Mouse (Mus musculus): ENCODE data around the gene Vwf. TPM values are rescaled to one million over a fixed set of nuclear protein-coding genes. Genes with fewer than 3 reads are reported as not detected.

Gene Vwf
- polyA plus RNA-seq, 1 experiment: 3.2 TPM

GRCm38 (mm10) chr6:125622434-125622833 lies 75.9 kb downstream of the Vwf start:
- H3K27me3 ChIP-seq (ENCODE audit: control insufficient read depth, insufficient read depth, low read length, poor library complexity, severe bottlenecking): no peaks in the 10 kb centered on the region
- TF ChIP-seq EP300 (IDR thresholded peaks at IDR 0.05; ENCODE audit: insufficient read depth, low read depth, low read length): no peak
- peak; percentile 10 for TF ChIP-seq CTCF (IDR thresholded peaks at IDR 0.05; ENCODE audit: low read depth, low read length)
- H3K9ac ChIP-seq (ENCODE audit: low read depth, poor library complexity, severe bottlenecking): no peak overlapping the region
- H3K36me3 ChIP-seq (ENCODE audit: control insufficient read depth, insufficient read depth, low read length, poor library complexity, severe bottlenecking): no peaks in the 10 kb centered on the region
- H3K27ac ChIP-seq (ENCODE audit: insufficient read depth, low read length): no peak overlapping the region
- no peaks in the 10 kb centered on the region for H3K9me3 ChIP-seq (replicated peaks; ENCODE audit: control insufficient read depth, insufficient read depth, low read length, poor library complexity, severe bottlenecking)
- H3K4me3 ChIP-seq (ENCODE audit: low read depth, low read length): no peak overlapping the region
- no peaks in the 10 kb centered on the region for H3K4me1 ChIP-seq (ENCODE audit: control insufficient read depth, insufficient read depth, low read length)

- H3K36me3 ChIP-seq (ENCODE audit: control insufficient read depth, insufficient read depth, low read length, poor library complexity, severe bottlenecking): no peaks in the 10 kb centered on the region
Measured at GRCm38 (mm10) chr6:125640486-125640885, 93.9 kb downstream of the Vwf start.

GRCm38 (mm10) chr6:125641146-125641545 lies 94.6 kb downstream of the Vwf start:
- Histone ChIP-seq H3K4me3 (ENCODE audit: low read depth, low read length) (no peak overlapping the region), H3K4me1 (ENCODE audit: control insufficient read depth, insufficient read depth, low read length) (no peaks in the 10 kb centered on the region), H3K36me3 (ENCODE audit: control insufficient read depth, insufficient read depth, low read length, poor library complexity, severe bottlenecking) (no peaks in the 10 kb centered on the region), H3K27me3 (ENCODE audit: control insufficient read depth, insufficient read depth, low read length, poor library complexity, severe bottlenecking) (no peaks in the 10 kb centered on the region), H3K9ac (ENCODE audit: low read depth, poor library complexity, severe bottlenecking) (no peak overlapping the region), H3K9me3 (replicated peaks; ENCODE audit: control insufficient read depth, insufficient read depth, low read length, poor library complexity, severe bottlenecking) (no peaks in the 10 kb centered on the region), H3K27ac (ENCODE audit: insufficient read depth, low read length) (no peak overlapping the region)
- TF ChIP-seq EP300 (IDR thresholded peaks at IDR 0.05; ENCODE audit: insufficient read depth, low read depth, low read length) (no peak), POLR2A (IDR thresholded peaks at IDR 0.05; ENCODE audit: insufficient read depth, low read length) (no peak), CTCF (IDR thresholded peaks at IDR 0.05; ENCODE audit: low read depth, low read length) (no peak)

More at GRCm38 (mm10) chr6:125640486-125640885, 93.9 kb downstream of the Vwf start:
- Histone ChIP-seq H3K27ac (ENCODE audit: insufficient read depth, low read length) (no peak overlapping the region), H3K9me3 (replicated peaks; ENCODE audit: control insufficient read depth, insufficient read depth, low read length, poor library complexity, severe bottlenecking) (no peaks in the 10 kb centered on the region), H3K9ac (ENCODE audit: low read depth, poor library complexity, severe bottlenecking) (no peak overlapping the region), H3K4me1 (ENCODE audit: control insufficient read depth, insufficient read depth, low read length) (no peaks in the 10 kb centered on the region), H3K27me3 (ENCODE audit: control insufficient read depth, insufficient read depth, low read length, poor library complexity, severe bottlenecking) (no peaks in the 10 kb centered on the region), H3K4me3 (ENCODE audit: low read depth, low read length) (no peak overlapping the region)
- no peak for TF ChIP-seq CTCF (IDR thresholded peaks at IDR 0.05; ENCODE audit: low read depth, low read length)
- no peak for TF ChIP-seq EP300 (IDR thresholded peaks at IDR 0.05; ENCODE audit: insufficient read depth, low read depth, low read length)
- no peak for TF ChIP-seq POLR2A (IDR thresholded peaks at IDR 0.05; ENCODE audit: insufficient read depth, low read length)

GRCm38 (mm10) chr6:125648964-125649363 lies 102.4 kb downstream of the Vwf start:
- H3K4me1 ChIP-seq (ENCODE audit: control insufficient read depth, insufficient read depth, low read length): no peaks in the 10 kb centered on the region
- H3K27ac ChIP-seq (ENCODE audit: insufficient read depth, low read length): no peak overlapping the region
- H3K4me3 ChIP-seq (ENCODE audit: low read depth, low read length): no peak overlapping the region
- H3K9me3 ChIP-seq (replicated peaks; ENCODE audit: control insufficient read depth, insufficient read depth, low read length, poor library complexity, severe bottlenecking): no peaks in the 10 kb centered on the region
- no peaks in the 10 kb centered on the region for H3K27me3 ChIP-seq (ENCODE audit: control insufficient read depth, insufficient read depth, low read length, poor library complexity, severe bottlenecking)
- TF ChIP-seq EP300 (IDR thresholded peaks at IDR 0.05; ENCODE audit: insufficient read depth, low read depth, low read length): no peak
- no peak for TF ChIP-seq POLR2A (IDR thresholded peaks at IDR 0.05; ENCODE audit: insufficient read depth, low read length)
- no peak for TF ChIP-seq CTCF (IDR thresholded peaks at IDR 0.05; ENCODE audit: low read depth, low read length)
- H3K36me3 ChIP-seq (ENCODE audit: control insufficient read depth, insufficient read depth, low read length, poor library complexity, severe bottlenecking): no peaks in the 10 kb centered on the region
- H3K9ac ChIP-seq (ENCODE audit: low read depth, poor library complexity, severe bottlenecking): no peak overlapping the region

GRCm38 (mm10) chr6:125651335-125651734 lies 104.8 kb downstream of the Vwf start:
- no peaks in the 10 kb centered on the region for H3K4me1 ChIP-seq (ENCODE audit: control insufficient read depth, insufficient read depth, low read length)
- no peaks in the 10 kb centered on the region for H3K36me3 ChIP-seq (ENCODE audit: control insufficient read depth, insufficient read depth, low read length, poor library complexity, severe bottlenecking)
- no peaks in the 10 kb centered on the region for H3K27me3 ChIP-seq (ENCODE audit: control insufficient read depth, insufficient read depth, low read length, poor library complexity, severe bottlenecking)
- no peak overlapping the region for H3K27ac ChIP-seq (ENCODE audit: insufficient read depth, low read length)
- H3K4me3 ChIP-seq (ENCODE audit: low read depth, low read length): no peak overlapping the region
- H3K9ac ChIP-seq (ENCODE audit: low read depth, poor library complexity, severe bottlenecking): no peak overlapping the region
- H3K9me3 ChIP-seq (replicated peaks; ENCODE audit: control insufficient read depth, insufficient read depth, low read length, poor library complexity, severe bottlenecking): no peaks in the 10 kb centered on the region
- TF ChIP-seq POLR2A (IDR thresholded peaks at IDR 0.05; ENCODE audit: insufficient read depth, low read length) (no peak), CTCF (IDR thresholded peaks at IDR 0.05; ENCODE audit: low read depth, low read length) (no peak), EP300 (IDR thresholded peaks at IDR 0.05; ENCODE audit: insufficient read depth, low read depth, low read length) (no peak)

GRCm38 (mm10) chr6:125653416-125653815 lies 106.8 kb downstream of the Vwf start:
- H3K36me3 ChIP-seq (ENCODE audit: control insufficient read depth, insufficient read depth, low read length, poor library complexity, severe bottlenecking): no peaks in the 10 kb centered on the region
- H3K27ac ChIP-seq (ENCODE audit: insufficient read depth, low read length): no peak overlapping the region
- H3K27me3 ChIP-seq (ENCODE audit: control insufficient read depth, insufficient read depth, low read length, poor library complexity, severe bottlenecking): no peaks in the 10 kb centered on the region
- H3K9me3 ChIP-seq (replicated peaks; ENCODE audit: control insufficient read depth, insufficient read depth, low read length, poor library complexity, severe bottlenecking): no peaks in the 10 kb centered on the region
- H3K4me1 ChIP-seq (ENCODE audit: control insufficient read depth, insufficient read depth, low read length): no peaks in the 10 kb centered on the region
- TF ChIP-seq POLR2A (IDR thresholded peaks at IDR 0.05; ENCODE audit: insufficient read depth, low read length): no peak
- TF ChIP-seq EP300 (IDR thresholded peaks at IDR 0.05; ENCODE audit: insufficient read depth, low read depth, low read length): no peak
- TF ChIP-seq CTCF (IDR thresholded peaks at IDR 0.05; ENCODE audit: low read depth, low read length): no peak
- no peak overlapping the region for H3K9ac ChIP-seq (ENCODE audit: low read depth, poor library complexity, severe bottlenecking)
- no peak overlapping the region for H3K4me3 ChIP-seq (ENCODE audit: low read depth, low read length)

Measured in ES-Bruce4 (cell line).